Mouse (Mus musculus) neural tube, embryonic 11.5 days (tissue): ENCODE results near the gene Kcnq1. TPM values are rescaled to one million over a fixed set of nuclear protein-coding genes. Genes with fewer than 3 reads are reported as not detected.
A peak's percentile ranks its signal among the peaks of the same experiment; 100 is the strongest.

Experiments
- ATAC-seq: fragments of 200-750 bp; cut with Nextera tagmentation; 2 replicates; pipeline ENCODE4 v1.8.0; 2017; ENCODE audit warnings: moderate number of reproducible peaks, mild to moderate bottlenecking, moderate TSS enrichment, moderate library complexity; ENCODE audit not compliant: insufficient read depth, low FRiP score, low TSS enrichment
- DNase-seq: peaks from one replicate; pipeline ENCODE4 v3.0.0-alpha.2; 2015; ENCODE audit warnings: low spot score
- H3K27ac ChIP-seq: fragments of 300-500 bp; sonication (generic); 2 replicates; pipeline ENCODE4 v1.5.1; 2014; ENCODE audit warnings: low read depth, mild to moderate bottlenecking, low read length
- H3K27me3 ChIP-seq: fragments of 300-500 bp; sonication (generic); 2 replicates; pipeline ENCODE4 v1.6.1; 2014; ENCODE audit warnings: mild to moderate bottlenecking, low read length, mixed read lengths; ENCODE audit not compliant: control insufficient read depth, insufficient read depth
- H3K36me3 ChIP-seq: fragments of 300-500 bp; sonication (generic); 2 replicates; pipeline ENCODE4 v1.6.1; 2014; ENCODE audit warnings: mild to moderate bottlenecking, low read length, moderate library complexity, mixed read lengths; ENCODE audit not compliant: control insufficient read depth, insufficient read depth
- H3K4me1 ChIP-seq: fragments of 300-500 bp; sonication (generic); 2 replicates; pipeline ENCODE4 v1.6.1; 2014; ENCODE audit warnings: low read length, mixed read lengths; ENCODE audit not compliant: control insufficient read depth, insufficient read depth
- H3K4me2 ChIP-seq: fragments of 300-500 bp; sonication (generic); 2 replicates; pipeline ENCODE4 v1.6.1; 2014; ENCODE audit warnings: low read depth, mild to moderate bottlenecking, moderate library complexity
- H3K4me3 ChIP-seq: fragments of 300-500 bp; sonication (generic); 2 replicates; pipeline ENCODE4 v1.5.1; 2014; ENCODE audit warnings: low read depth, low read length
- H3K9ac ChIP-seq: fragments of 300-500 bp; sonication (generic); 2 replicates; pipeline ENCODE4 v1.6.1; 2014; ENCODE audit warnings: mild to moderate bottlenecking, low read length
- H3K9me3 ChIP-seq: fragments of 300-500 bp; sonication (generic); 2 replicates; pipeline ENCODE4 v1.6.1; 2016; ENCODE audit warnings: low read length; ENCODE audit not compliant: control insufficient read depth
- WGBS: fragments of 180-500 bp; shearing (Covaris S2); extraction: QIAGEN DNeasy Blood & Tissue Kit; methylation state at CpG from one replicate; pipeline ENCODE4 v1.1.7; 2014; 5-methylcytosine and 5-hydroxymethylcytosine counted together
- polyA plus RNA-seq: library from polyadenylated mRNA; unstranded; fragments of >200 nt; fragmentation: Nextera tagmentation; extraction: Ambion mirVana; gene quantifications from 2 replicates; pipeline ENCODE4 v1.2.1, GENCODE M21; 2014

Kcnq1 gene
- polyA plus RNA-seq, 1 experiment from 2014 or later = 1.7 TPM

- no peaks in the 10 kb centered on the region for H3K9me3 ChIP-seq
- no peak overlapping the region for H3K4me2 ChIP-seq
- DNase-seq (no peak), ATAC-seq (no peak)
- WGBS = 38% methylated on average over 1 of the region's 1 CpGs
- no peak overlapping the region for H3K9ac ChIP-seq
- H3K36me3 ChIP-seq = no peaks in the 10 kb centered on the region
- H3K4me3 ChIP-seq = no peak overlapping the region
- H3K4me1 ChIP-seq = 0 out of 2 replicates have a peak, but pooled peaks cover 3% of the 10 kb centered on the region
- H3K27me3 ChIP-seq = peaks cover 13% of the 10 kb centered on the region
- H3K27ac ChIP-seq = no peak overlapping the region
These were observed 6.2 kb downstream of the Kcnq1 start for GRCm38 (mm10) chr7:143112395-143112794.

DNA sequence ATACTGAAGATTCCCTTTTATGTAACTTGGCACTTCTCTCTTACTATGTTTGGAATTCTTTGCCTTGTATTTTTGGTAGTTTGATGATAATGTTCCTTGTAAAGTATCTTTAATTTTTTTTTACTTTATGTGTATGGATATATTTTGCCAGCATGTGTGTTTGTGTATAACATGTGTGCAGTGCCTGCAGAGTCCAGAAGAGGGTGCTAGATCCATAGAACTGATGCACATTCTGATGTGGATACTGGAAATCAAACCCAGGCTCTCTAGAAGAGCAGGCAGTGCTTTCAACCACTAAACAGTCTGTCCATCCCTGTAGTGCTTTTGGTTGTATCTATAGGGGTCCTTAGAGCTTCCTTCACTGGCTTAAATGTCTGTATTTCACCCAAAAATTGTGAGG is 8.6 kb downstream of the Kcnq1 start:
- ATAC-seq (no peak), DNase-seq (peak; percentile 7)
- H3K4me3 ChIP-seq = no peak overlapping the region

GRCm38 (mm10) chr7:143116521-143116920 is 10.4 kb downstream of the Kcnq1 start:
- Histone ChIP-seq H3K4me1 (peaks cover 10% of the 10 kb centered on the region; the same call in 1 of the 2 replicates), H3K27me3 (no peaks in the 10 kb centered on the region), H3K9ac (no peak overlapping the region), H3K27ac (no peak overlapping the region), H3K36me3 (no peaks in the 10 kb centered on the region), H3K9me3 (no peaks in the 10 kb centered on the region), H3K4me2 (no peak overlapping the region), H3K4me3 (no peak overlapping the region)
- no peak for DNase-seq
- no peak for ATAC-seq
- 88% methylated on average over 5 of the region's 5 CpGs for WGBS

More for the DNA sequence above, 8.6 kb downstream of the Kcnq1 start:
- H3K4me1 ChIP-seq = 0 out of 2 replicates have a peak, but pooled peaks cover 3% of the 10 kb centered on the region
- H3K9ac ChIP-seq = no peak overlapping the region
- no peaks in the 10 kb centered on the region for H3K36me3 ChIP-seq
- H3K27ac ChIP-seq = no peak overlapping the region
- no peak overlapping the region for H3K4me2 ChIP-seq
- H3K9me3 ChIP-seq = no peaks in the 10 kb centered on the region
- no peaks in the 10 kb centered on the region for H3K27me3 ChIP-seq

- Histone ChIP-seq H3K9ac (no peak overlapping the region), H3K4me2 (no peak overlapping the region), H3K27me3 (no peaks in the 10 kb centered on the region), H3K36me3 (no peaks in the 10 kb centered on the region), H3K4me1 (peaks cover 14% of the 10 kb centered on the region; the same call in 1 of the 2 replicates), H3K27ac (no peak overlapping the region), H3K4me3 (no peak overlapping the region), H3K9me3 (no peaks in the 10 kb centered on the region)
- 31% methylated on average over 1 of the region's 1 CpGs for WGBS
- DNase-seq (no peak), ATAC-seq (no peak)
These were observed 13.2 kb downstream of the Kcnq1 start for GRCm38 (mm10) chr7:143119407-143119806.

DNA sequence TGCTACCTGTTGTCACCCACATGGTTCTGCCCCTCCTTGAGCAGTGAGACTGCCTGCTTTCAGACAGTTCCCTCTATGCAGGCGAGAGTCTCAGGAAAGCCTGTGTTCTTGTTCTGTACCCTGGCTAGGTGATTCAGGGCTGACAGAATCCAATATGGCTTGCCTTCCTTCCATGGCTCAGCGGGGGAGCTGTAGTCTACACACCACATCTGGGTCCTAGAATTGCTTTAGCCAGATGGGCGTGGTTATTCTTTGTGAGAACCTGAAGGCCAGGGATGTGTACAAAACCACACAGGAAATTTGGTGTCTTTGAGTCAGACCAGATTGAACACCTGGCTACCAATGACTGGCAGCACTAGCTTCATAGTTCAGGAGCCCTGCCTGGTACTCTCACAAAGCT is 13.7 kb downstream of the Kcnq1 start:
- no peak overlapping the region for H3K27ac ChIP-seq

DNA sequence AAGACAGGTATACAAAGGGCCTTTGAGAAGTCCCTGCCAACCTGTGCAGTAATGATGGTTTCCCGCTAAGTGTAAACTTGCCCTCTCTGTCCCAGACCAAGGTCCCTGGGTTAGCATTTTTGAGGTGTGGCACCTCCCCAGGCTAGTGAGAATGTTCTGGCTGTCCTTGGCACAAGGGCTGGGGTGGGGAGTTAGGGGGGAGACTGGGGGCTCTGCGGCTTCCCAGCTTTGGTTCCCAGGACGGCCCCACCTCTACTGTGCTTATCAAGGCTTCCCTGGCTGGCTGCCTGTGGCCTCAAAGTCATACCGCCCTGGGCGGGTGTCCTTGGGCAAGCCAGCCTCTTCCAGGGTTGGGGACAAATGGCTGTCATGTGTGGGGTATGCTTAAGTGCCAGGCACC is 16.0 kb downstream of the Kcnq1 start:
- ATAC-seq = no peak
- H3K4me2 ChIP-seq = no peak overlapping the region
- DNase-seq = no peak
- H3K9ac ChIP-seq = no peak overlapping the region
- no peaks in the 10 kb centered on the region for H3K36me3 ChIP-seq
- H3K4me3 ChIP-seq = no peak overlapping the region
- H3K9me3 ChIP-seq = no peaks in the 10 kb centered on the region
- no peaks in the 10 kb centered on the region for H3K27me3 ChIP-seq
- 88% methylated on average over 5 of the region's 5 CpGs for WGBS
- H3K27ac ChIP-seq = no peak overlapping the region
- peaks cover 14% of the 10 kb centered on the region; the same call in 1 of the 2 replicates for H3K4me1 ChIP-seq

More for the DNA sequence above, 13.7 kb downstream of the Kcnq1 start:
- WGBS = 70% methylated on average over 3 of the region's 3 CpGs
- no peak overlapping the region for H3K4me3 ChIP-seq
- H3K9ac ChIP-seq = no peak overlapping the region
- no peak overlapping the region for H3K4me2 ChIP-seq
- H3K27me3 ChIP-seq = no peaks in the 10 kb centered on the region
- H3K9me3 ChIP-seq = no peaks in the 10 kb centered on the region
- H3K4me1 ChIP-seq = peaks cover 14% of the 10 kb centered on the region; the same call in 1 of the 2 replicates
- no peaks in the 10 kb centered on the region for H3K36me3 ChIP-seq
- ATAC-seq = no peak
- DNase-seq = no peak

- H3K9ac ChIP-seq = peak overlapping the region; percentile 5; the same call in 1 of the 2 replicates
- ATAC-seq = no peak
- H3K4me2 ChIP-seq = no peak overlapping the region
- H3K9me3 ChIP-seq = no peaks in the 10 kb centered on the region
- peak; percentile 50 for DNase-seq
- WGBS = 12% methylated on average over 6 of the region's 6 CpGs
- H3K27ac ChIP-seq = 0 out of 2 replicates have a peak overlapping the region, but pooled peaks have one; percentile 20
- peaks cover 14% of the 10 kb centered on the region; the same call in 1 of the 2 replicates for H3K4me1 ChIP-seq
- H3K4me3 ChIP-seq = no peak overlapping the region
- no peaks in the 10 kb centered on the region for H3K27me3 ChIP-seq
- H3K36me3 ChIP-seq = no peaks in the 10 kb centered on the region
These were observed 17.9 kb downstream of the Kcnq1 start for GRCm38 (mm10) chr7:143123876-143124669.

- 69% methylated on average over 3 of the region's 3 CpGs for WGBS
- peaks cover 9% of the 10 kb centered on the region; the same call in 1 of the 2 replicates for H3K4me1 ChIP-seq
- ATAC-seq = no peak
- no peak overlapping the region for H3K9ac ChIP-seq
- no peak for DNase-seq
- H3K4me3 ChIP-seq = no peak overlapping the region
- no peaks in the 10 kb centered on the region for H3K9me3 ChIP-seq
- no peak overlapping the region for H3K4me2 ChIP-seq
- H3K27ac ChIP-seq = no peak overlapping the region
- no peaks in the 10 kb centered on the region for H3K27me3 ChIP-seq
- H3K36me3 ChIP-seq = no peaks in the 10 kb centered on the region
These were observed 18.7 kb downstream of the Kcnq1 start for GRCm38 (mm10) chr7:143124902-143125301.

DNA sequence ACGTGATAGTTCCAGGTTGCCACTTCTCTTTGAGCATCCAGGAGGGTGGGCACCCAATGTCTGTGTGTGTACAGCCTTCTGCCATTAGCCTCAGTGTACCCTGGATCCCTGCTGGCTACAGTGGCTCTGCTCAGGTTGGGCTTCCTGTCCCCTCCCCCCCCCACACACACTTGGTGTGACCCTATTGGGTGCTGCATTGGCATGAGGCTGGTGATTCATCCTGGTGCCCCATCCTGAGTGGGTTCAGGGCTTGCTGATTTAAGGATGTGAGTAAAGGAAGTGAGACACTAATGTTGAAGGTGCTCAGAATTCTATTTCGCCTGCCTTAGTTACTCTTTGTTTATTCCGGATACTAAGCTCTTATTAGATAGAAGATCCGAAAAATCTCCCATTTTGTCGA is 26.7 kb downstream of the Kcnq1 start:
- no peak overlapping the region for H3K27ac ChIP-seq
- H3K4me3 ChIP-seq = no peak overlapping the region
- H3K36me3 ChIP-seq = no peaks in the 10 kb centered on the region
- H3K9me3 ChIP-seq = no peaks in the 10 kb centered on the region
- H3K4me1 ChIP-seq = no peaks in the 10 kb centered on the region
- 82% methylated on average over 5 of the region's 5 CpGs for WGBS
- DNase-seq = no peak
- ATAC-seq = no peak
- H3K9ac ChIP-seq = no peak overlapping the region
- H3K27me3 ChIP-seq = no peaks in the 10 kb centered on the region
- no peak overlapping the region for H3K4me2 ChIP-seq
